Mouse (Mus musculus) bone marrow, adult 2 months (tissue): Measurements from ENCODE around the gene Capn15. TPM values are rescaled to one million over a fixed set of nuclear protein-coding genes. Genes with fewer than 3 reads are reported as not detected.

Source experiments
- H3K27ac ChIP-seq: fragments of 200-500 bp; 2 replicates; pipeline ENCODE4 v1.5.1; 2012; ENCODE audit warnings: low read depth, mild to moderate bottlenecking, control low read depth, inconsistent platforms, low read length; ENCODE audit not compliant: control insufficient read depth, poor library complexity, insufficient read depth
- H3K4me1 ChIP-seq: fragments of 200-500 bp; 2 replicates; pipeline ENCODE4 v1.6.1; 2011; ENCODE audit warnings: low read length; ENCODE audit not compliant: control insufficient read depth, insufficient read depth
- H3K4me3 ChIP-seq: fragments of 200-500 bp; replicated peaks from 2 replicates; pipeline ENCODE3; 2011; ENCODE audit warnings: mild to moderate bottlenecking, low read depth, low read length, control low read depth; ENCODE audit not compliant: control insufficient read depth
- CTCF ChIP-seq: fragments of 200-500 bp; IDR thresholded peaks from 2 replicates; pipeline ENCODE4 v1.5.1; 2011; ENCODE audit warnings: low read length, control low read depth; ENCODE audit not compliant: control insufficient read depth, insufficient read depth
- POLR2A ChIP-seq: fragments of 200-500 bp; IDR thresholded peaks from 2 replicates; pipeline ENCODE4 v1.6.1; 2011; ENCODE audit warnings: low read depth, mild to moderate bottlenecking, control low read depth, low read length, borderline replicate concordance; ENCODE audit not compliant: control insufficient read depth
- WGBS: fragments of 180-500 bp; shearing (Covaris S2); methylation state at CpG from one replicate; pipeline ENCODE4 v1.1.7; 2018; 5-methylcytosine and 5-hydroxymethylcytosine counted together
- polyA plus RNA-seq: library from polyadenylated mRNA; stranded (reverse); fragments of >200 nt; gene quantifications from 2 replicates; pipeline ENCODE4 v1.2.4, GENCODE M21; 2011; ENCODE audit warnings: low replicate concordance; ENCODE audit not compliant: missing spikeins, insufficient read depth, insufficient read length

Gene Capn15
- polyA plus RNA-seq, 1 experiment, result 18.2 TPM

DNA sequence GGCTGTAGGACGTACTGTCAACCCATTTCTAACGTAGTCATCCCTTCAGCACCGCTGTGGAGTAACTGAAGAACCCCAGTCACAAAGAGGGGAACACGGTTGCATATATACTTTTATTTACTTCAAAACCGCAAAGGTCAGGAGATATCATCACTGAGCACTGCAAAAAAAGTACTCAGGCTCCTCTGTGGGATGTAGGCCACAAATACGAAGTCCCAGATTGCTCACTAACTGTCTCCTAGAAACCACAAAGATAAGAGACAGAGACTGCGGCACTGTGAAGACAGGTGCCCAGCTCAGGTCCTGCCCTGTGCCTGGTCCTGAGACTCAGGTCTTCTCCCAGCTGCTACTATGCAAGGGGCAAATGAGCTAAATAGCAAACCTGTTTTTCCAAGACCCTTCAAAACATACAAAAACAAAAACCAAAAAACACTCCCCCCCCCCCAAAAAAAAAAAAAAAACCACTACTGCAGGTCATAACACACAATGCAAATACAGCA, 35.3 kb upstream of the Capn15 start:
- no peaks in the 10 kb centered on the region for H3K4me1 ChIP-seq
- TF ChIP-seq CTCF, result no peak
- TF ChIP-seq POLR2A, result no peak
- no peak overlapping the region for H3K4me3 ChIP-seq
- 69% methylated on average over 7 of the region's 7 CpGs for WGBS
- H3K27ac ChIP-seq, result no peak overlapping the region

DNA sequence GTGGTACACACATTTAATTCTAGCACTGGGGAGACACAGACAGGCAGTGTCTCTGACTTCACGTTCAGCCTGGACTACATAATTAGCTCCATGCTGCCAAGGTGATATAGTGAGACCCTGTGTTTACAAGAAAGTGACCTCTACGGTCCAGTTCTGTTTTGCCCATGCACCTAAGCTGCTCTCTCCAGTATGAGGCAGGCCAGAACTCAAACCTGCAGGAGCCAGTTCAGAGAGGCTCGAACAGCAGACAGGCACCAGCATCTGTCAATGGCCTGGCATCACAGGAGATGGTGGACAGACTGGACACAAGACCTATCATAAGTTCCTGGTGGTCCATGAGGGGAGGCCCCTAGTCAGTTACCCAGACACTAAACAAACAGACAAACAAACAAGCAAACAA, 32.8 kb upstream of the Capn15 start:
- WGBS, result 78% methylated on average over 3 of the region's 3 CpGs
- H3K4me3 ChIP-seq, result no peak overlapping the region
- H3K27ac ChIP-seq, result no peak overlapping the region
- no peaks in the 10 kb centered on the region for H3K4me1 ChIP-seq
- TF ChIP-seq CTCF (no peak), POLR2A (no peak)

DNA sequence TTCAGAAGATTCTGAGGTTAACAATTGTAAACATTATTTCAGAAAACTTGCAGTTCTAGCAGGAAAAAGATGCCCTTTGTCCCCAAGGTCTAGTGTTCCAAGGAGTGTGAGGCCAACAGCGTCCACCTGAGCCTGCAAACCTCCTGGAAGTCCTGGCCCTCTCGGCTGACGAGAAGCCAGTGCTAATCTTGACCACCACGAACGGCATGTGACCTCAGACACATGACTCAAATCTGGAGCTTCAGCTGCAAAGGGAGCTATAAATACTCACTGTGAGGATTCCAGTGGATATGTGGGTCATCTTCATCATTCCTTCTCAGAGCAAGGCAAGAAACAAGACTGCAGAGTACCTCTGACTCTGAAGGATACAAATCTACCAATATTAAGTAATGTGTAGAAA, 32.4 kb upstream of the Capn15 start:
- Histone ChIP-seq H3K27ac (no peak overlapping the region), H3K4me1 (no peaks in the 10 kb centered on the region), H3K4me3 (no peak overlapping the region)
- TF ChIP-seq POLR2A (no peak), CTCF (no peak)
- 74% methylated on average over 5 of the region's 5 CpGs for WGBS

DNA sequence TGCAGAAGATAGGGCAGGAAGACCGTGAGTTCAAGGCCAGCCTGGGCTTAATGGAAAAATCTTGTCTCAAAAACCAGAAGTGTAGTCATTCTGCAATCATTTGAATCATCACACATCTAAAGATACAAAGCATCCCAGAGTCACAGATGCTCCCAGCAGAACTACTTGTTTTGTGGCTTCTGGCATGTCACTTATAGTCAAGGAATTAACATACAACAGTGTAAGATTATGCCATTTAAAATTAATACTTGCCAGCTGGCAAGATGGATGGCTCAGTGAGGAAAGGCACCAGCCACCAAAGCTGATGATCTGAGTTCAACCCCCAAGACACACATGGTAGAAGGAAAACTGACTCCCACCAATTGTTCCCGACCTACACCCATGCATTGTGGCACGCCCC, 31.4 kb upstream of the Capn15 start:
- Histone ChIP-seq H3K4me1 (peaks cover under 1% of the 10 kb centered on the region; the same call in 1 of the 2 replicates), H3K4me3 (no peak overlapping the region), H3K27ac (no peak overlapping the region)
- 82% methylated on average over 3 of the region's 3 CpGs for WGBS
- no peak for TF ChIP-seq CTCF

DNA sequence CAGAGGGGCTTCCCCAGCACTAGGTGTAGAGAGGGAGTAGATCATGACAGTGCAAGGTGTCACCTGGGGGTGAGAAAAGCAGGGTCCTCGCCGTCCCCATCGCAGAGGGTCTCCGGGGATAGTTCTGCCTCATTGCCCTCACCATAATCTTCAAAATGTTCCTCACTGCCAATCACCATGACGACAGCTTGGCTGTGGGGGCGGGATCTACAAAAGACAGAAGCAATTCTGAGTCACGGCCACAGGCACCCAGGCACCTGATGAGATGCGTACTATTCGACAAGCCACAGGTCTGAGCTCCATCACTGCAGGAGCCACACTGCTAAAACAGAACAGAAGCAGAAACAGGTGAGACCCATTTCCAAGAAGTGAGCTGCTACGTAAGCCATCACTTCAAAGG, 28.1 kb upstream of the Capn15 start:
- WGBS, result 76% methylated on average over 10 of the region's 10 CpGs
- Histone ChIP-seq H3K27ac (no peak overlapping the region), H3K4me3 (no peak overlapping the region), H3K4me1 (peaks cover 2% of the 10 kb centered on the region; the same call in 1 of the 2 replicates)
- TF ChIP-seq POLR2A (no peak), CTCF (no peak)

DNA sequence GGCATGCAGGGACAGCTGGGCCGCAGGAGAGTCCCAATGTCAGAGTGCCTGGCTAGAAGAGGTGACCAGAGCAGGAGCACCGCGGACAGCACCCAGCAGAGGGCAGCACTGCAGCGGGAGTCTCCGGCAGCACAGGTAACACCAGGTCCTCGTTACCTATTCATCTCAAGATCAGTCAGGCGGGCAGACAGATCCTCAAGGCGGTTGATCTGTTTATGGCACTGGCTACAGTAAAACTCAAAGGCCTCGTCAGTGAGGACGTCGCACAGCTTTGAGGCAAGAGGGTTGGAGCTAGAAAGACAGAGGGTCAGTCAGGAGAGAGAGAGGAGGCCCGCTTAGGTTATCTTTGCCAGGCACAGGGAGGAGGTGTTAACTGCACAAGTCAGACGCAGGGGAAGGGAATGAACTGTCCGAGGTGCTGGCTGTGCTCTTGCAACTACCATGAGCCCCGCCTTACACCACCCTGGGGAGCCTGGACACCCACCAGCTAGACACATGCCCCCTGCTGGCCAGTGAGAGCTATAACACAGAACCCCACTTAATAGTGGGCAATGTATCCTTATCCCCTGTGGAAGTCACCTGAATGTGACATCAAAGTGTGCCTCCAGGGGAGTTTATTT, 26.4 kb upstream of the Capn15 start:
- Histone ChIP-seq H3K4me1 (peaks cover 2% of the 10 kb centered on the region; the same call in 1 of the 2 replicates), H3K4me3 (peak overlapping the region; percentile 7), H3K27ac (no peak overlapping the region)
- WGBS, result 10% methylated on average over 15 of the region's 15 CpGs
- TF ChIP-seq CTCF (peak; percentile 93), POLR2A (no peak)

DNA sequence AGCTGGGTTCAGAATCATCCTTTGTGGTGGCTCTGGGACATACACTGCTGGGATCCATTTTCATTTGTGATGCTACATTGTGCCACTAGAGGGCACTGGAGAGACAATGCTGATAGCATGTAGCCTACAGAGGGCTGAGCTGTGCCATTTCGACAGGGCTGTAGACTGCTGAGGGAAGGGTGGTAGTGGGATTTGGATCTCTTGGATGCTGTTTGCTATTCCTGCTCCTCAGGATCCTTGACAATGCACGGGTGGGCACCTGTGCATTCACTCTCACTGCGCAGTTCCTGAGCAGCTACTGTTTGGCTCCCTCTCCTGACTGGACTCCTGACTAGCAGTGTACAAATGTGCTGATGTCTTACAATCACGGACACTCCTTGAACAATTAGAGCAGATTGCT, 23.9 kb upstream of the Capn15 start:
- no peak overlapping the region for H3K4me3 ChIP-seq
- TF ChIP-seq CTCF (peak; percentile 84), POLR2A (no peak)
- 11% methylated on average over 4 of the region's 4 CpGs for WGBS
- H3K4me1 ChIP-seq, result peaks cover 2% of the 10 kb centered on the region; the same call in 1 of the 2 replicates
- no peak overlapping the region for H3K27ac ChIP-seq

DNA sequence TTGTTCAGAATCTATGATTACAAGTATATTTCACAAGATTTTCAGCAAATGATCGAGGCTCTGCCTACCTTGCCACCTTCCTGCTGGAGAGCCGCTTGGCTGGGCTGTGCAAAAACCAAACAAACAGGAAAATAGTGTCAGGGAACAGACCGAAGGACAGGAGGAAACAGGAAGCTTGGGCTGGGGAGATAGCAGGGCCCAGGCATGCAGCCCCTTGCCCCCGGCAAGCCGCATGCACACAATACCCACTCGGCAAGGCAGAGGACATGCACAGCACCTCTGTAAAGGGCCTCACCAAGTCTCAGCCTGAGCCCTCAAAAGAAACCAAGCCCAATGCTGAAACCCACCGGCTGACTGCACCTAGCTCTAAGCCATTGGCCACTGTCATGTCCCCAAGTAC, 23.2 kb upstream of the Capn15 start:
- peaks cover 2% of the 10 kb centered on the region; the same call in 1 of the 2 replicates for H3K4me1 ChIP-seq
- 26% methylated on average over 7 of the region's 7 CpGs for WGBS
- no peak overlapping the region for H3K4me3 ChIP-seq
- TF ChIP-seq POLR2A (no peak), CTCF (no peak)
- H3K27ac ChIP-seq, result no peak overlapping the region

DNA sequence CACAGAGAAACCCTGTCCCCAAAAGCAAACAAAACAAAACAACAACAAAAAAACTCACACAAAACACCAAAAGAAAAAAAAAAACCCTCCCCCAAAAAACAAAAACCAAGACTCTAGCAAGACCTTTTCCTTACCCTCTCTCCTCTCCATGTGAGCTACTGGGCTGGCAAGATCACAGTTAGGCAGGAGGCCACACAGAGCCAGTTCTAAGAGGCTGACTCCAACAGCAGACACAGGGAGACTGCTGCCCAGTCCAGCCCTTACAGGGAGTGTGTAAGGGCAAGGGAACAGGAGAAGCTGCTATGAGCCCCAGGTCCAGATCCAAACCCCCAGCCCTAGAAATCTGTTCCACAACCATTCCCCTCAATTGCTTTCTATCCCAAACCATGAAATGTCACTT, 22.7 kb upstream of the Capn15 start:
- Histone ChIP-seq H3K4me1 (peaks cover 2% of the 10 kb centered on the region; the same call in 1 of the 2 replicates), H3K27ac (no peak overlapping the region), H3K4me3 (no peak overlapping the region)
- TF ChIP-seq CTCF (no peak), POLR2A (no peak)
